Mouse (Mus musculus): ENCODE data around the gene Cspg4. TPM values are rescaled to one million over a fixed set of nuclear protein-coding genes. Genes with fewer than 3 reads are reported as not detected.

Gene Cspg4
- polyA plus RNA-seq (2012) = 0.02 TPM in 2 replicates

GRCm38 (mm10) chr9:56864832-56865231 lies at the start of gene Cspg4:
Gene Cspg4, plus strand, starts transcription at chr9:56865033.

DNA sequence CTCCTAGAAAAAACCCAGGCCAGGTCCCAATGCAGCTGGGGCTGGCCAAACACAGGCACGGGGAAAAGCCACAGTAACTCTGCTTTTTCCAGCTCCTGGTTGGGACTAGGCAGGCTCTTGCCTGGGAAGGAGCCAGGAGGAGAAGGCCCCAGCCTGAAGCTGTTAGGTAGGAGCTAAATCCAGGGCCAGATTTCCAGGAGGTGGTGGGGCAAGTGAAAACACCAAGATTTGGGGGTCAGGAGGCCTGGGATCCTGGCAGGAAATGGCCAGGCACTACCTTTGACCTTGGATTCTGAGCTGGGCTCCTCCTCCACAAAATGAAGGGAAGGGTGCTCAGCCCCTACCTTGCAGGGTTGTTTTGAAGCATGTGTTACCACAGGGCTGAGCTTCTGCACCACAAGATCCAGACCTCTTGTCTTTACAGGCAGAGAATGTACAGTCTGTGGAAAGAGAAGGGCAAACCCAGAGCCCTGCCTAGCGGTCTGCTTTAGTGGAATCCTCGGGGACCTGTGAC lies 560 bp upstream of the Cspg4 start, which contains the start of gene Odf3l1:
Gene Odf3l1, minus strand, starts transcription at position 464 of the 514 bp plus-strand sequence.

DNA sequence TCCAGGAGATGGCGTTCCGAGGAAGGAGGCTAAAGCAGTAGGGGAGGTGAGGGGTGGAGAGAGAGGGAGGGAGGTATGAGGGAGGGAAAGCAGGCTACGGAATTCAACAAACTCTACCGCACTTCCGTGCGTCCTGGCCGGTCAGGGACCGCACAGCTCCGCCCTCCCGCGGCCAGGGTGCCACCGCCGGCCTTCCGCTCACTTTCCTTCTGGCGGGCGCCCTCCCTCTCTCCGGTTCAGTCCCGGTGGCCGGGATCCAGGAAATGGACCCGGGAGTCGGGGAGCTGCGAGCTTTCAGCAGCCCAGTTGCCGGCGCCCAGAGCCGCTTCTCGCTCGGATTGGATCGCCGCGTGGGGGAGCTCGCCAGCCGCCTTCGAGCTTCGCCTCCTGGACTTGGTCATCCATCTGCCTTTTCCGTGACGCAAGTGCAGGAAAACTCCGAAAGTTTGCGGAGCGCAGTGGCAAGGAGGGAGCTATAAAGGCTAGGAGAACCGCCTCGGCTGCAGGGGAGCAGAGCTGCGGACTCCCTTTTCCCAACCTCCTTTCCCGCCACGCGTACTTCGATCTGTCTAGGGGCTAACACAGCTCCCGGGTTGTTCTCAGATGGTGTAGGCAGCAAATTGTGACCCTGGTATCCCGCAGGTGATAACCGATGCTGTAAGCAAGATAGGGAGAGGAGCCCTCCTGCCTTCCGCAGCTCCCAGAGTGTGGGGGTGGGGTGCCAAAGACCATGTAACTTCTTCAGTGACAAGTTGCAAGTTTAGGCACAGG lies 63.4 kb downstream of the Cspg4 start, which contains the start of gene Snx33:
Gene Snx33, minus strand, starts transcription at position 331 of the 771 bp plus-strand sequence.

GRCm38 (mm10) chr9:56937223-56938160 lies 72.7 kb downstream of the Cspg4 start, which contains the start of gene Imp3:
Gene Imp3, plus strand, starts transcription at chr9:56937475.

Other genes with a start within 250 kb of the Cspg4 start
- gene Lingo1, start 68.6 kb upstream of the Cspg4 start, polyA plus RNA-seq (2012) = 0.11 TPM in 1 of 2 replicates, not detected in the other
- gene Odf3l1, start 354 bp upstream of the Cspg4 start, polyA plus RNA-seq (2012) = not detected in 2 replicates
- 1.9 and 2.0 TPM in 2 replicates for gene Snx33, start 63.3 kb downstream of the Cspg4 start, polyA plus RNA-seq (2012)
- gene Imp3, start 72.4 kb downstream of the Cspg4 start, polyA plus RNA-seq (2012) = 71.9 and 81.0 TPM in 2 replicates
- 1.00 and 1.1 TPM in 2 replicates for gene Snupn, start 85.8 kb downstream of the Cspg4 start, polyA plus RNA-seq (2012)
- 24.6 and 34.3 TPM in 2 replicates for gene Ptpn9, start 129.9 kb downstream of the Cspg4 start, polyA plus RNA-seq (2012)
- gene Sin3a, start 207.0 kb downstream of the Cspg4 start, polyA plus RNA-seq (2012) = 12.6 and 17.1 TPM in 2 replicates

Measured in megakaryocyte-erythroid progenitor cell, adult 5 weeks (primary cell).